Mouse (Mus musculus) liver, adult 2 months (tissue): Measurements from ENCODE around the gene Psmb9.
A peak's percentile ranks its signal among the peaks of the same experiment; 100 is the strongest.

Experiments used
- CTCF ChIP-seq: fragments of 200-500 bp; IDR thresholded peaks from 2 replicates; pipeline ENCODE4 v1.5.1; 2011; ENCODE audit warnings: low read depth, low read length, control low read depth
- POLR2A ChIP-seq: fragments of 200-500 bp; IDR thresholded peaks from 2 replicates; pipeline ENCODE4 v1.6.1; 2011; ENCODE audit warnings: low read length, control low read depth; ENCODE audit not compliant: insufficient read depth; ENCODE audit errors: extremely low read depth

- TF ChIP-seq CTCF (peak; percentile 100), POLR2A (no peak)
Measured at GRCm38 (mm10) chr17:34135297-34136224, 52.0 kb downstream of the Psmb9 start.
